Mouse (Mus musculus) midbrain, embryonic 14.5 days (tissue): ENCODE data around the gene Ltf. TPM values are rescaled to one million over a fixed set of nuclear protein-coding genes. Genes with fewer than 3 reads are reported as not detected.

Experiments used
- ATAC-seq: fragments of 200-750 bp; cut with Nextera tagmentation; 2 replicates; pipeline ENCODE4 v1.8.0; 2017; ENCODE audit warnings: moderate number of reproducible peaks, moderate library complexity; ENCODE audit not compliant: low FRiP score, low TSS enrichment
- DNase-seq: peaks from one replicate; pipeline ENCODE4 v3.0.0-alpha.2; 2015
- H3K27ac ChIP-seq: fragments of 300-500 bp; sonication (generic); replicated peaks from 2 replicates; pipeline ENCODE4 v1.5.1; 2014; ENCODE audit warnings: mild to moderate bottlenecking, low read depth, low read length, moderate library complexity
- H3K27me3 ChIP-seq: fragments of 300-500 bp; sonication (generic); 2 replicates; pipeline ENCODE4 v1.6.1; 2014; ENCODE audit warnings: low read length, control low read depth, mixed read lengths; ENCODE audit not compliant: control insufficient read depth, insufficient read depth
- H3K36me3 ChIP-seq: fragments of 300-500 bp; sonication (generic); 2 replicates; pipeline ENCODE4 v1.6.1; 2014; ENCODE audit warnings: low read length, control low read depth; ENCODE audit not compliant: control insufficient read depth, insufficient read depth
- H3K4me1 ChIP-seq: fragments of 300-500 bp; sonication (generic); 2 replicates; pipeline ENCODE4 v1.6.1; 2014; ENCODE audit warnings: mild to moderate bottlenecking, antibody characterized with exemption, low read length, control low read depth; ENCODE audit not compliant: control insufficient read depth, insufficient read depth
- H3K4me2 ChIP-seq: fragments of 300-500 bp; sonication (generic); 2 replicates; pipeline ENCODE4 v1.6.1; 2014; ENCODE audit warnings: mild to moderate bottlenecking, low read length, moderate library complexity
- H3K4me3 ChIP-seq: fragments of 300-500 bp; sonication (generic); replicated peaks from 2 replicates; pipeline ENCODE4 v1.5.1; 2014; ENCODE audit warnings: low read depth, low read length
- H3K9ac ChIP-seq: fragments of 300-500 bp; sonication (generic); replicated peaks from 2 replicates; pipeline ENCODE4 v1.6.1; 2014; ENCODE audit warnings: mild to moderate bottlenecking, low read length, moderate library complexity
- H3K9me3 ChIP-seq: fragments of 300-500 bp; sonication (generic); 2 replicates; pipeline ENCODE4 v1.6.1; 2016; ENCODE audit warnings: low read length, control low read depth, mixed read lengths; ENCODE audit not compliant: control insufficient read depth
- WGBS: fragments of 180-500 bp; shearing (Covaris S2); extraction: QIAGEN DNeasy Blood & Tissue Kit; methylation state at CpG from one replicate; pipeline ENCODE4 v1.1.7; 2014; 5-methylcytosine and 5-hydroxymethylcytosine counted together
- polyA plus RNA-seq: library from polyadenylated mRNA; unstranded; fragments of >200 nt; fragmentation: Nextera tagmentation; extraction: Ambion mirVana; gene quantifications from 2 replicates; pipeline ENCODE4 v1.2.1, GENCODE M21; 2014

Gene Ltf
- polyA plus RNA-seq, 1 experiment from 2014 or later = 0.51 TPM

DNA sequence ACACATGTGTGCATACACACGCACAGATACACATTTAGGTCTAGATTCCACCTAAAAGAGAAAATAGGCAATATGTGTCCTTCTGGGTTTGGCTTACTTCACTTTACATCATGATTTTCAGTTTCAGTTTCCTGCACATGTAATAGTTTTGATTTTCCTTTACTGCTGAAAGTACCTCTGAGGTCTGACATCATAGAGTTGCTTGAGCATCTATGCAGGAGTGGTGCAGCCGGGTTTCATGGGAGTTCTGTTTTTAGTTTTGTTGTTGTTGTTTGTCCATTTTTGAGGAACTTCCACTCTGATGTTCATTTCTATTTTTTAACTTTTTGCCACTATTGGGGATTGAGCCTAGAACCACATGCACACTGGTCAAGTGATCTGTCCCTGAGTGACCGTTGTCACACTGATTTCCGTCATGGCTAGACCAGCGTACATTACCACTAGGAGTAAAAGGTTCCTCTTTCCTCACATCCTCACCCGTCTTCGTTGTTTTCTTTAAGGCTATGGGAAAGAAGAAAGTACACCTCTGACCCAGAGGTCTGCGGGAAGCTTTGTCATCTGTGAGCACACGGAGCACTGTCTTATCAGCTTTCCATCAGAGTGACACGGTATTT is 40.0 kb downstream of the Ltf start:
- H3K9ac ChIP-seq = no peak overlapping the region
- no peak overlapping the region for H3K27ac ChIP-seq
- ATAC-seq (no peak), DNase-seq (no peak)
- H3K36me3 ChIP-seq = no peaks in the 10 kb centered on the region
- 86% methylated on average over 10 of the region's 10 CpGs for WGBS
- H3K4me2 ChIP-seq = no peak overlapping the region
- H3K9me3 ChIP-seq = no peaks in the 10 kb centered on the region
- no peak overlapping the region for H3K4me3 ChIP-seq
- no peaks in the 10 kb centered on the region for H3K4me1 ChIP-seq
- no peaks in the 10 kb centered on the region for H3K27me3 ChIP-seq

DNA sequence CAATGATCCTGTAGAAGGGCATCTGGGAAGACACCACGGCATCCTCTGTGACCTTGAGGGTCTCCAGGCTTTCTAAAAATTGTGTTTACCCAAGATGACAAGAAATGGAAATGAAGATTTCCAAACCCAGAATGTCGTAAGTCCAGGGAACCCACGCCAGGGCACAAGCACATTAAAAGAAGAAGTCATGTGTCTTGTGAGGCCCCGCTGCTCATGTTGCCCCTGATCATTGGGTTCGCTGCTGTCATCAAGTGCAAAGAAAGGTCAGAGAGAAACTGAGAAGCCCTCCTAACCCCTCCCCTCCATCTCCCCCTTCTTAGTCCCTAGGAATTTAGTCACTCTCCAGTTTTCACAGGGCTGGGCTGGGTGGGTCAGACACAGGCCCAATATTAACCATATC is 43.8 kb downstream of the Ltf start:
- Histone ChIP-seq H3K4me2 (no peak overlapping the region), H3K27me3 (no peaks in the 10 kb centered on the region), H3K4me3 (no peak overlapping the region), H3K36me3 (no peaks in the 10 kb centered on the region), H3K9ac (no peak overlapping the region), H3K4me1 (no peaks in the 10 kb centered on the region), H3K9me3 (no peaks in the 10 kb centered on the region), H3K27ac (no peak overlapping the region)
- DNase-seq = no peak
- 81% methylated on average over 5 of the region's 5 CpGs for WGBS
- ATAC-seq = no peak

DNA sequence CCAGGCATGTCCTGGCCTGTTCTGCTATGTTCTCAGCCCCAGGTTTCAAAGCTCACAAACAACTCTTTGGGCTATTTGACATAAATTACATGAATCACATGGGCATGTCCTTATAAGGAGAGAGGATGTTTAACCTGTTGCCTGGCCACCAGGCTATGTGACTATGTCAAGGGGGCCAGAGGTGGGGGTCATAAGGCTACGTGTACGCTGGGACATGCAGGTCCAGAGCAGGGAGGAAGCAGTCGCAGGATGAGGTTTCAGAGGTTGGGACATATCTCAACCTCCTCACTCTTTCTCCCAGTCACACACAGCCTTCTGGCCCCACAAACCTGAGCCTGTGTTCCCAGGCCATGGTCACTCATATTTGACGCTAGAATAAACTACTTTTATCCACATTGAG is 48.0 kb downstream of the Ltf start:
- H3K27me3 ChIP-seq = no peaks in the 10 kb centered on the region
- H3K4me2 ChIP-seq = no peak overlapping the region
- H3K36me3 ChIP-seq = no peaks in the 10 kb centered on the region
- no peak overlapping the region for H3K27ac ChIP-seq
- ATAC-seq (no peak), DNase-seq (no peak)
- no peaks in the 10 kb centered on the region for H3K4me1 ChIP-seq
- no peak overlapping the region for H3K4me3 ChIP-seq
- no peak overlapping the region for H3K9ac ChIP-seq
- 89% methylated on average over 4 of the region's 4 CpGs for WGBS
- no peaks in the 10 kb centered on the region for H3K9me3 ChIP-seq

DNA sequence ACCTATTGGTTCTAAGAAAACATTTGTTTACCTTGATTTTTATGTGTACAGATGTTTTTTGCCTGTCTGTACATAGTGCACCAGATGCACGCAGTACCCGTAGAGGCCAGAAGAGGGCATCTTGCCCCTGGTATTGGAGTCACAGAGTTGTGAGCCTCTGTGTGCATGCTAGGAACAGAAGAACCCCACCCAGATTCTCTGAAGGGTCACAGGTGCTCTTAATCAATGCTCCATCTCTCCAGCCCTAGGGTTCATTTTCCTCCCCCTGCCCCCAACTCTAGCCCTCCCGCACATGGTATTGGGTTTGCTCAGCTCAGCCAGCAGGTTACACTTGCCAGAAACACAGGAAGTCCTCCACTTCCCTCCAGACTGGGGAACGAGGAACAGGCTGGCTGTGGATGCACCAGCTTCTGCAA is 51.5 kb downstream of the Ltf start:
- Histone ChIP-seq H3K4me3 (no peak overlapping the region), H3K9ac (no peak overlapping the region), H3K27ac (no peak overlapping the region), H3K27me3 (no peaks in the 10 kb centered on the region), H3K9me3 (no peaks in the 10 kb centered on the region), H3K4me2 (no peak overlapping the region), H3K4me1 (no peaks in the 10 kb centered on the region), H3K36me3 (no peaks in the 10 kb centered on the region)
- ATAC-seq (no peak), DNase-seq (peak; percentile 56)
- 41% methylated on average over 4 of the region's 4 CpGs for WGBS

DNA sequence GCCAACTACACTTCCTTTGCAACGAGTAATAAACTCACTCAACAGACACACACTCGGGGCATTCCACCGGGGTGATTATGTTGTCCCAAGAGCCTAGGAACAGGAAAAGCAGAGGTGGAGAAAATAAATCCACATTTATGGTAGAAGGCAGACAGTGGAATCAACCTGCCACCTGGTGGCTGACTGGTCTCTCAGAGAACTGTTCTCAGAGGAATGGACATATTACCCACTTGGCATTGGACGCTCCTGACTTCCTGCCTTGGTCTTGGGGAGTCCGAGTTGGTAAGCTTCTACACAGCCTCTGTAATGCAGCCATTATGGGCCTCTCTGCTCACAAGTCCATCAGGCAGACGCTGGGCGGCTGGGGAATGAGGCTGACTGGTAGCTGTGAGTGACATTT is 53.1 kb downstream of the Ltf start:
- H3K9me3 ChIP-seq = no peaks in the 10 kb centered on the region
- no peak overlapping the region for H3K4me3 ChIP-seq
- H3K9ac ChIP-seq = no peak overlapping the region
- H3K36me3 ChIP-seq = no peaks in the 10 kb centered on the region
- H3K27ac ChIP-seq = no peak overlapping the region
- 70% methylated on average over 7 of the region's 7 CpGs for WGBS
- no peaks in the 10 kb centered on the region for H3K27me3 ChIP-seq
- peak; percentile 58 for DNase-seq
- no peak for ATAC-seq
- no peaks in the 10 kb centered on the region for H3K4me1 ChIP-seq
- no peak overlapping the region for H3K4me2 ChIP-seq

DNA sequence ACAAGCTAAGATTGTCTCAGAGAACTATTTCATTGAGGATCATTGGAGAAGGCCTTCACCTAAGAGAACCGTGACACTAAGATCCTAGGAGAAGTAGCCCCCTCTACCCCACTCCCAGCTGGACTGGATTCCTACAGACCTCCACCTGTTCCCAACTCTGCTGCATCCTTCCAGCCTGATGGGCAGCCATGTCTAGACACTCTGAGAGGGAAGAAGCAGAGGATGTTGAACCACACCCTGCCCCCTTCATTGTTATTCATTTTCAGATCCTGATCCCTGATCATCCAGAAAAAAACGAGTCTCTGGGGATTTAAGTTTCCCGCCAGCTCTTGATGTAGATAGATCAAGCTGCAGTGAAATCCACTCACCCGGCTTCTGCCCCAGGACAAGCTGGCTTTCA is 53.9 kb downstream of the Ltf start:
- H3K27me3 ChIP-seq = no peaks in the 10 kb centered on the region
- DNase-seq (no peak), ATAC-seq (no peak)
- no peak overlapping the region for H3K27ac ChIP-seq
- no peak overlapping the region for H3K4me2 ChIP-seq
- no peaks in the 10 kb centered on the region for H3K36me3 ChIP-seq
- no peak overlapping the region for H3K9ac ChIP-seq
- no peaks in the 10 kb centered on the region for H3K9me3 ChIP-seq
- WGBS = 72% methylated on average over 4 of the region's 4 CpGs
- H3K4me3 ChIP-seq = no peak overlapping the region
- H3K4me1 ChIP-seq = no peaks in the 10 kb centered on the region

DNA sequence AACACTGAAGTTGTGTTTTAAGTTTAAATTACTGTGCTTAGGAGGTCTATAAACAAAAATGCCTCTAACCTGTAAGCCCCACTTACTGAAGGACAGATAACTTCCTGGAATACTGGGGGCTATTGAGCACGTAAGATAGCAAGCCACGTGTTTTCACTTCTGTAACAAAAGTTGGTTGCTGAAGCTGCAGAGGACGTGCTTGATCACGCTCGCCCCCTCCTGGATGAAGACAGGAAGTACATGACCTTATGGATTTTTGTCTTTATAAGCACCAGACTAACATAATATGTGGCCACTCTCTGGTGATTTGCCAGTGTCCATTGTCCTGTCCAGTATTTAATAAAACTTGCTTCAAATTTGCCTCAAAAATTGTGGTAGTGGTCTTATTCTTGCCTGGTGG is 58.7 kb downstream of the Ltf start:
- H3K9ac ChIP-seq = no peak overlapping the region
- no peak overlapping the region for H3K27ac ChIP-seq
- 66% methylated on average over 5 of the region's 5 CpGs for WGBS
- H3K27me3 ChIP-seq = no peaks in the 10 kb centered on the region
- DNase-seq (no peak), ATAC-seq (no peak)
- H3K4me1 ChIP-seq = no peaks in the 10 kb centered on the region
- H3K4me3 ChIP-seq = no peak overlapping the region
- no peak overlapping the region for H3K4me2 ChIP-seq
- no peaks in the 10 kb centered on the region for H3K9me3 ChIP-seq
- no peaks in the 10 kb centered on the region for H3K36me3 ChIP-seq

DNA sequence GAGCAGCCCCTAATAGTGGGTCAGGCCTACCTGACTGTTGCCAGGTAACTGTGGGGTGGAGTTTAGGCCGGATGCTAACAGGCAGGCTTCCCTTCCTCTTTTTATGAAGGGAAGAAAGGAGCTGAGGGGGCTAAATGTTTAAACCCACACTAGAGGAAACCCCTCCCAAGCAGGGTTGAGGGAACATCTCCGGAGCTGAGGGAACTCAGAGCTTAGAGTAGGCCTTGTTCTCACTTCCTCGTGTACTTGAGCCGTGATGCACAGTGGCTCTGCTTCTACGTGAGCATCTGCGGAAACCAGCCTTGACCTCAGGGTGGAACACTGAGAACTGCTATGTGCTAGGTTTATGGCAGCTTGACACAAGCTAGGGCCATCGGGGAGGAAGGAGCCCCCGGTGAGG is 61.7 kb downstream of the Ltf start:
- 90% methylated on average over 8 of the region's 8 CpGs for WGBS
- Histone ChIP-seq H3K36me3 (no peaks in the 10 kb centered on the region), H3K9me3 (no peaks in the 10 kb centered on the region), H3K9ac (no peak overlapping the region), H3K4me2 (no peak overlapping the region), H3K27ac (no peak overlapping the region), H3K4me1 (no peaks in the 10 kb centered on the region), H3K27me3 (no peaks in the 10 kb centered on the region), H3K4me3 (no peak overlapping the region)
- DNase-seq = no peak
- no peak for ATAC-seq

DNA sequence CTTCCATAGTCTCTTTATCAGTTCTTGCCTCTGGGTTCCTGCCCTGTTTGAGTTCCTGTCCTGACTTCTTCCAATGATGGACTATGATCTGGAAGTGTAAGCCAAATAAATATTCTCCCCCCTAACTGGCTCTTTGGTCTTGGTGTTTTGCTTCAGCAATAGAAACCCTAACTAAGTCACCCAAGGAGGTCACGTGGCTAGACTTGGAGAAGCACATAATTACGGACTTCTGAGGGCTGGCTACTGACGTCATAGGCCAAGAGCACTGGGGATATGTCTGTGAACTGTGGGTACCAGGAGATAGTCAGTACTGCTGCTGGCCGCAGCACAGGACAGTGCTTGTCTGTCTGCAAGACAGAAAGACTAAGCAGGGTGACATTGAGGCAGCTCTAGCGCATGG is 62.7 kb downstream of the Ltf start:
- no peak overlapping the region for H3K4me2 ChIP-seq
- H3K9ac ChIP-seq = no peak overlapping the region
- no peaks in the 10 kb centered on the region for H3K9me3 ChIP-seq
- H3K27me3 ChIP-seq = no peaks in the 10 kb centered on the region
- DNase-seq = no peak
- H3K36me3 ChIP-seq = no peaks in the 10 kb centered on the region
- no peak for ATAC-seq
- WGBS = 92% methylated on average over 5 of the region's 5 CpGs
- H3K27ac ChIP-seq = no peak overlapping the region
- H3K4me3 ChIP-seq = no peak overlapping the region
- H3K4me1 ChIP-seq = no peaks in the 10 kb centered on the region
